Mouse (Mus musculus): ENCODE results near the gene C1qtnf3. TPM values are rescaled to one million over a fixed set of nuclear protein-coding genes. Genes with fewer than 3 reads are reported as not detected.

C1qtnf3 gene
- total and polyA plus RNA-seq, 3 experiments: 0.27 TPM; not detected in 2

DNA sequence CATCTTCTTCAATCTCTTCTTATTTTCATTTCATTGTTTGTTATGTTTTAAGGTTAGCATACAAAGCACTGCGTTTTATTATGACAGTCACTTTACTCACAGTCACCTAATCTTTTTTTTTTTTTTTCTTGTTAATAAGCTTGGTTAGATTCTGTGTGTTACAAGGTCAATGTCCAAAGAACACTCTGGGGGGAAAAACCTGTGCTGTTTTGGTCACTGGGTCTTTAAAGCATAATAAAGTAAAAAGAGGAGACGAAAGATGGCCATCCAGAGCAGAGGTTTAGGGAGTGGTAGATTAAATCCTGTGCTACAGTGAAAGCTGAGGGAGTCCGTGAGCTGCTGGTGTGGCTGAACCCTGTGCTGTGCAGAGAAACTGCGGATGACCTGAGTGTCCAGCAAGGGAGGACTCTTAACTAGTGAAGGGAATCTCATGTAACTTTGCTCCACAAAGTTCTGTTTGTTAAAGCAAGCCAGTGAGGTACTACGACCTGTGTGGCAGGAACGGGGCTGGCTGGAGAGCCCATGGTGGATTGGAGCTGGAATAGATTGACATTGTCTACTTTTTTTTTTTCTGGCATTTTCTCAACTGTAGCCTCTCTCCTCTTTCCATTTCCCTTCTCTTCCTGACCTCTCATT lies 2.4 kb downstream of the C1qtnf3 start:
- intact Hi-C loops (cut with DNase I): no loop called here
- TF ChIP-seq CTCF (IDR thresholded peaks at IDR 0.05): no peak
- no peak for TF ChIP-seq POLR2A (IDR thresholded peaks at IDR 0.05; ENCODE audit: insufficient read depth, low read depth, low read length)
- no peak for TF ChIP-seq EP300 (IDR thresholded peaks at IDR 0.05; ENCODE audit: insufficient read depth, low read depth, low read length)

DNA sequence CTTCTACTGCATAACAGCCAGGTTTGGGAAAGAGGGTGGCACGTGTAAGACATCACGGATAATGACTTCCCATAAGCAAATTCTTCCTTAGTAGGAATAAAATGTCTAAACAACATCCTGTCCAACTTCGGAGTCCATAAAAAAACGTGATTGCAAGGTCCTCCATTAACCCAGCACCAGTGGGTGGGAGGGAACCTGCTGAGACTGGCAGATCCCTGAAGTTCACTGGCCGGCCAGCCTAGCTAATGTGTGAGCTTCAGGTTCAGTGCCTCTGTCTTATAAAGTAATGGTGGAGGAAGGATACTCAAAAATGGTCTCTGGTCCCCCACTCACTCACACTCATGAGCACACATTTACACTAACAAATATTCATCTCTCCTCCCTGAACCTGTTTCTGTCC lies 3.0 kb downstream of the C1qtnf3 start:
- 31% methylated on average over 5 of the region's 5 CpGs for WGBS

More for the DNA sequence above, 2.4 kb downstream of the C1qtnf3 start:
- no peaks in the 10 kb centered on the region for H3K27me3 ChIP-seq (ENCODE audit: control insufficient read depth, insufficient read depth, low read length)
- H3K9ac ChIP-seq (ENCODE audit: low read depth, low read length): no peak overlapping the region
- DNase-seq: no peak
- 79% methylated on average over 6 of the region's 6 CpGs for WGBS
- no peaks in the 10 kb centered on the region for H3K4me1 ChIP-seq (ENCODE audit: control insufficient read depth, insufficient read depth, low read length)
- H3K36me3 ChIP-seq (ENCODE audit: control insufficient read depth, insufficient read depth, low read length): no peaks in the 10 kb centered on the region
- H3K4me3 ChIP-seq: no peak overlapping the region
- no peak overlapping the region for H3K27ac ChIP-seq
- H3K79me2 ChIP-seq (replicated peaks; ENCODE audit: control insufficient read depth, insufficient read depth, low read length): no peaks in the 10 kb centered on the region

GRCm38 (mm10) chr15:10956706-10957105 lies 4.6 kb downstream of the C1qtnf3 start:
- 44% methylated on average over 3 of the region's 3 CpGs for WGBS
- no peaks in the 10 kb centered on the region for H3K27me3 ChIP-seq (ENCODE audit: control insufficient read depth, insufficient read depth, low read length)

More for the DNA sequence above, 3.0 kb downstream of the C1qtnf3 start:
- H3K27ac ChIP-seq: no peak overlapping the region
- H3K4me1 ChIP-seq (ENCODE audit: control insufficient read depth, insufficient read depth, low read length): no peaks in the 10 kb centered on the region
- no peaks in the 10 kb centered on the region for H3K27me3 ChIP-seq (ENCODE audit: control insufficient read depth, insufficient read depth, low read length)
- H3K4me3 ChIP-seq: no peak overlapping the region
- no peaks in the 10 kb centered on the region for H3K36me3 ChIP-seq (ENCODE audit: control insufficient read depth, insufficient read depth, low read length)
- TF ChIP-seq CTCF (IDR thresholded peaks at IDR 0.05) (no peak), EP300 (IDR thresholded peaks at IDR 0.05; ENCODE audit: insufficient read depth, low read depth, low read length) (no peak), POLR2A (IDR thresholded peaks at IDR 0.05; ENCODE audit: insufficient read depth, low read depth, low read length) (no peak)
- H3K79me2 ChIP-seq (replicated peaks; ENCODE audit: control insufficient read depth, insufficient read depth, low read length): no peaks in the 10 kb centered on the region
- intact Hi-C loops (cut with DNase I): no loop called here
- no peak for DNase-seq
- no peak overlapping the region for H3K9ac ChIP-seq (ENCODE audit: low read depth, low read length)

GRCm38 (mm10) chr15:10959277-10960026 lies 7.3 kb downstream of the C1qtnf3 start:
- Histone ChIP-seq H3K79me2 (replicated peaks; ENCODE audit: control insufficient read depth, insufficient read depth, low read length) (no peaks in the 10 kb centered on the region), H3K4me1 (ENCODE audit: control insufficient read depth, insufficient read depth, low read length) (no peaks in the 10 kb centered on the region), H3K27ac (no peak overlapping the region), H3K27me3 (ENCODE audit: control insufficient read depth, insufficient read depth, low read length) (no peaks in the 10 kb centered on the region), H3K9ac (ENCODE audit: low read depth, low read length) (no peak overlapping the region), H3K4me3 (no peak overlapping the region), H3K36me3 (ENCODE audit: control insufficient read depth, insufficient read depth, low read length) (no peaks in the 10 kb centered on the region)
- TF ChIP-seq EP300 (IDR thresholded peaks at IDR 0.05; ENCODE audit: insufficient read depth, low read depth, low read length): no peak
- no peak for TF ChIP-seq POLR2A (IDR thresholded peaks at IDR 0.05; ENCODE audit: insufficient read depth, low read depth, low read length)
- no peak for TF ChIP-seq CTCF (IDR thresholded peaks at IDR 0.05)
- DNase-seq: no peak
- 90% methylated on average over 15 of the region's 15 CpGs for WGBS
- intact Hi-C loops (cut with DNase I): no loop called here

More at GRCm38 (mm10) chr15:10956706-10957105, 4.6 kb downstream of the C1qtnf3 start:
- H3K4me3 ChIP-seq: no peak overlapping the region
- intact Hi-C loops (cut with DNase I): no loop called here
- H3K27ac ChIP-seq: no peak overlapping the region
- no peaks in the 10 kb centered on the region for H3K4me1 ChIP-seq (ENCODE audit: control insufficient read depth, insufficient read depth, low read length)
- DNase-seq: no peak
- H3K9ac ChIP-seq (ENCODE audit: low read depth, low read length): no peak overlapping the region
- TF ChIP-seq POLR2A (IDR thresholded peaks at IDR 0.05; ENCODE audit: insufficient read depth, low read depth, low read length) (no peak), CTCF (IDR thresholded peaks at IDR 0.05) (no peak), EP300 (IDR thresholded peaks at IDR 0.05; ENCODE audit: insufficient read depth, low read depth, low read length) (no peak)
- no peaks in the 10 kb centered on the region for H3K79me2 ChIP-seq (replicated peaks; ENCODE audit: control insufficient read depth, insufficient read depth, low read length)
- H3K36me3 ChIP-seq (ENCODE audit: control insufficient read depth, insufficient read depth, low read length): no peaks in the 10 kb centered on the region

GRCm38 (mm10) chr15:10960267-10960666 lies 8.1 kb downstream of the C1qtnf3 start:
- H3K27me3 ChIP-seq (ENCODE audit: control insufficient read depth, insufficient read depth, low read length): no peaks in the 10 kb centered on the region
- H3K4me3 ChIP-seq: no peak overlapping the region
- no peaks in the 10 kb centered on the region for H3K4me1 ChIP-seq (ENCODE audit: control insufficient read depth, insufficient read depth, low read length)
- intact Hi-C loops (cut with DNase I): no loop called here
- H3K79me2 ChIP-seq (replicated peaks; ENCODE audit: control insufficient read depth, insufficient read depth, low read length): no peaks in the 10 kb centered on the region
- no peak for TF ChIP-seq CTCF (IDR thresholded peaks at IDR 0.05)
- no peak for TF ChIP-seq POLR2A (IDR thresholded peaks at IDR 0.05; ENCODE audit: insufficient read depth, low read depth, low read length)
- no peak for TF ChIP-seq EP300 (IDR thresholded peaks at IDR 0.05; ENCODE audit: insufficient read depth, low read depth, low read length)
- H3K36me3 ChIP-seq (ENCODE audit: control insufficient read depth, insufficient read depth, low read length): no peaks in the 10 kb centered on the region
- DNase-seq: no peak
- H3K27ac ChIP-seq: no peak overlapping the region
- no peak overlapping the region for H3K9ac ChIP-seq (ENCODE audit: low read depth, low read length)
- 92% methylated on average over 5 of the region's 5 CpGs for WGBS

- WGBS: 73% methylated on average over 2 of the region's 2 CpGs
- TF ChIP-seq CTCF (IDR thresholded peaks at IDR 0.05) (no peak), EP300 (IDR thresholded peaks at IDR 0.05; ENCODE audit: insufficient read depth, low read depth, low read length) (no peak), POLR2A (IDR thresholded peaks at IDR 0.05; ENCODE audit: insufficient read depth, low read depth, low read length) (no peak)
- Histone ChIP-seq H3K27me3 (ENCODE audit: control insufficient read depth, insufficient read depth, low read length) (no peaks in the 10 kb centered on the region), H3K4me1 (ENCODE audit: control insufficient read depth, insufficient read depth, low read length) (no peaks in the 10 kb centered on the region), H3K9ac (ENCODE audit: low read depth, low read length) (no peak overlapping the region), H3K36me3 (ENCODE audit: control insufficient read depth, insufficient read depth, low read length) (no peaks in the 10 kb centered on the region), H3K79me2 (replicated peaks; ENCODE audit: control insufficient read depth, insufficient read depth, low read length) (no peaks in the 10 kb centered on the region), H3K27ac (no peak overlapping the region), H3K4me3 (no peak overlapping the region)
- DNase-seq: no peak
- intact Hi-C loops (cut with DNase I): no loop called here
Observed at GRCm38 (mm10) chr15:10962601-10963000, 10.5 kb downstream of the C1qtnf3 start.

All from heart, adult 2 months (tissue).